Mouse (Mus musculus) bone marrow, adult 2 months (tissue): ENCODE measurements around the gene Tmed1.

Source experiments
- CTCF ChIP-seq: fragments of 200-500 bp; IDR thresholded peaks from 2 replicates; pipeline ENCODE4 v1.5.1; 2011; ENCODE audit warnings: low read length, control low read depth; ENCODE audit not compliant: control insufficient read depth, insufficient read depth
- POLR2A ChIP-seq: fragments of 200-500 bp; IDR thresholded peaks from 2 replicates; pipeline ENCODE4 v1.6.1; 2011; ENCODE audit warnings: low read depth, mild to moderate bottlenecking, control low read depth, low read length, borderline replicate concordance; ENCODE audit not compliant: control insufficient read depth

GRCm38 (mm10) chr9:21513466-21513865 is 3.4 kb upstream of the Tmed1 start:
- TF ChIP-seq POLR2A (no peak), CTCF (no peak)
